Mouse (Mus musculus): ENCODE data around the gene Ttc25.

DNA sequence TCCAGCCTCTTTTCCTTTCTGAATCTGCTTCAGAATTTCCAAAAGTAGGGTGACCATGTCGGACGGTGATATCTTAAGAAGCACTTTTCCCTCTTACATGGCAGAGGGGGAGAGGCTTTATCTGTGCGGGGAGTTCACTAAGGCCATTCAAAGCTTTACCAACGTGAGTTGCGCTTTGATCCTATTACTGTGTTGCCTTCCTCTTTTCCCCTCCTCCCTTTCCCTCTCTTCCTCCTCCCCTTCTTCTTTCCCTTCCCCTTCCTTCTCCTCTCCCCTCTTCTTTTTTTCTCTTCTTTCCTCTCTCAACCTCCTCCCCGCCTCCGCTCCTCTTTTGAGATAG lies 309 bp downstream of the Ttc25 start:
- TF ChIP-seq CTCF (IDR thresholded peaks at IDR 0.05; ENCODE audit: extremely low read depth, insufficient read depth, low read length), result no peak
- no peak for TF ChIP-seq POLR2A (IDR thresholded peaks at IDR 0.05; ENCODE audit: extremely low read depth, insufficient read depth, low read length)
